Mouse (Mus musculus) skeletal muscle tissue, postnatal 0 days (tissue): ENCODE measurements around the gene P3h1. TPM values are rescaled to one million over a fixed set of nuclear protein-coding genes. Genes with fewer than 3 reads are reported as not detected.

ENCODE experiments used
- polyA plus RNA-seq: library from polyadenylated mRNA; unstranded; fragments of >200 nt; fragmentation: Nextera tagmentation; extraction: Ambion mirVana; gene quantifications from 2 replicates; pipeline ENCODE4 v1.2.1, GENCODE M21; 2015

The P3h1 gene
- polyA plus RNA-seq: 31.1 and 34.0 TPM in 2 replicates

GRCm38 (mm10) chr4:119232410-119233255, at the start of gene P3h1, which contains the start of gene AU022252:
TSS of gene P3h1 (plus strand) at chr4:119232915.
TSS of gene AU022252 (minus strand) at chr4:119232712.

DNA sequence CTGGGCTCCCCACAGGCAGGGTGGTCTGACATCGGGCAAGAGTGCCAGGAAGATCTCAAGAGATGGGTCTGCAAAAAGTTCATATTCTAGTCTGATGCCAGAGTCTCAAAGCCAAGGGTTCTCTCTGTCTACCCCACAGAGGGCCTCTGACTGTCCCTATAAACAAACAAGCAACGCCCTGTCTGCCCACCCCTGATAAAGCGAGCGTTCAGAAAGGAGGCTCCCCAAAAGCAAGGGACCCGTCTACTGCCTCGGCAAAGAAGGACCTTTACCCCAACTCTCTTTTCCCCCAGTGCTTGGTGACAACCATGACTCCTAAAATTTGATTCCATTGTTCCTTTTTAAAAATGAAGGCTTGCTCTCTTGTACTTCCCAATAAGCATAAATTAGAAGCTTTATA, 42.9 kb upstream of the P3h1 start, which contains the start of gene Ermap:
TSS of gene Ermap (minus strand) at position 148 of the 400 bp plus-strand sequence.

DNA sequence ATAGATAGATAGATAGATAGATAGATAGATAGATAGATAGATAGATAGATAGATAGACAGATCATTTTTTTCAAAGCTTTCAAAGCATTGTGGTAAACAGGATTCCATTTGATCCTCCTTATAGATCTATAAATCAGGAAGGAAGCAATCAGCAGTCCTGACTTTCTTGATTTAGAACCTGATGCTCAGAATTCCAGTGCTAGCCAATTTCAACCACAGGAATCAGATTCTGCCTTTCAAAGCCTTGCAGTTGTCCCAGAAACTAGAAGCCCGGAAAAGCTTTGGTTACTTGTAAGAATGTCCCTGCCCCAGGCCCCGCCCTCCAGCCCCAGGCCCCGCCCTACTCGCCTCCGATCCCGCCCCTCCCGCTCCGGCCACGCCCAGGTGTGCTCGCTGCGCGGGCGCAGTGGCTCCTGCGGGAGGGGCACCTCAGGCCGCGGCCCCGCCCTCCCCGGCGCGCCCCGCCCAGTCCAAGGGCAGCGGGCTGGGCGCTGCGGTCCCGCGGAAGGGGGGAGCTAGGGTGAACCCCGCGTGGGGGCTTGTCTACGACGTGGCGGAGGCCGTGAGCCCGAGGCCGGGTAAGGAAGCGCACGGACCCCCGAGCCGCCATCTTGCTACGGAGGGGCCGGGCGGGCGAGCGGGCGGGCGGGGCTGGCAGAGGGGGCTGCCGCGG, 37.7 kb upstream of the P3h1 start, which contains the start of gene Svbp:
TSS of gene Svbp (plus strand) at position 398 of the 673 bp plus-strand sequence.

DNA sequence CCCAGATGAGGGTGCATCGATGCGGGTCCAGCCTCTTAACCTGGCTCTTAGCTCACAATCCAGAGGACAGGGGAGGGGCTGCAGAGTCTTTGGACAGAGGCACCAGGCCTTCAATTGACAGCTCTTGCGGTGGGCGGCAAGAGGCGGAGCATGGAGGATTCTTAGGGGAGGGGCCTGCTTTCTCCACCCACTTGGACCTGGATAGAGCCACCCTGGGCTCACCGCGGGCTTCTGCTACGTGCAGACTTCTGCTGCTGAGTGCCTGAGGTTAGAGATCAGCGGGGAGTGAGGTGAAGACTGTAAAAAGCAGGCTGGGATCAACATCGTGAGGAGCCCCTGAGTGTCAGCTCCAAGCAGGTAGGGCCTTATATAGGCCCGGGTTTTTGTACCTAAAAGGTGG, 14.5 kb upstream of the P3h1 start, which contains the start of gene Tmem269:
TSS of gene Tmem269 (minus strand) at position 49 of the 400 bp plus-strand sequence.

GRCm38 (mm10) chr4:119255351-119255750, 22.6 kb downstream of the P3h1 start, which contains the start of gene Cldn19:
TSS of gene Cldn19 (plus strand) at chr4:119255414.

GRCm38 (mm10) chr4:119294415-119295133, 61.9 kb downstream of the P3h1 start, which contains the start of gene Ybx1:
TSS of gene Ybx1 (minus strand) at chr4:119294604.

Other genes with a start within 250 kb of the P3h1 start
- gene Slc2a1, start 124.2 kb upstream of the P3h1 start, polyA plus RNA-seq: 5.2 and 7.6 TPM in 2 replicates
- gene Zfp691, start 58.7 kb upstream of the P3h1 start, polyA plus RNA-seq: 7.5 and 8.4 TPM in 2 replicates
- 0.78 and 0.97 TPM in 2 replicates for gene Ermap, start 42.9 kb upstream of the P3h1 start, polyA plus RNA-seq
- 158 and 171 TPM in 2 replicates for gene Svbp, start 37.6 kb upstream of the P3h1 start, polyA plus RNA-seq
- 0.16 and 0.29 TPM in 2 replicates for gene Tmem269, start 14.7 kb upstream of the P3h1 start, polyA plus RNA-seq
- 14.3 and 17.2 TPM in 2 replicates for gene AU022252, start 203 bp upstream of the P3h1 start, polyA plus RNA-seq
- 1.9 and 2.1 TPM in 2 replicates for gene Cldn19, start 22.5 kb downstream of the P3h1 start, polyA plus RNA-seq
- 418 and 526 TPM in 2 replicates for gene Ybx1, start 61.7 kb downstream of the P3h1 start, polyA plus RNA-seq
- gene Ppih, start 87.6 kb downstream of the P3h1 start, polyA plus RNA-seq: 26.0 and 31.1 TPM in 2 replicates
- 0.85 and 1.1 TPM in 2 replicates for gene Ccdc30, start 182.6 kb downstream of the P3h1 start, polyA plus RNA-seq
- gene Ppcs, start 189.5 kb downstream of the P3h1 start, polyA plus RNA-seq: 15.8 and 16.3 TPM in 2 replicates
- 0.22 and 0.43 TPM in 2 replicates for gene Zmynd12, start 189.9 kb downstream of the P3h1 start, polyA plus RNA-seq